Comparison of ENCODE assay signal across 9 mouse cellular contexts in the genomic region with DNA sequence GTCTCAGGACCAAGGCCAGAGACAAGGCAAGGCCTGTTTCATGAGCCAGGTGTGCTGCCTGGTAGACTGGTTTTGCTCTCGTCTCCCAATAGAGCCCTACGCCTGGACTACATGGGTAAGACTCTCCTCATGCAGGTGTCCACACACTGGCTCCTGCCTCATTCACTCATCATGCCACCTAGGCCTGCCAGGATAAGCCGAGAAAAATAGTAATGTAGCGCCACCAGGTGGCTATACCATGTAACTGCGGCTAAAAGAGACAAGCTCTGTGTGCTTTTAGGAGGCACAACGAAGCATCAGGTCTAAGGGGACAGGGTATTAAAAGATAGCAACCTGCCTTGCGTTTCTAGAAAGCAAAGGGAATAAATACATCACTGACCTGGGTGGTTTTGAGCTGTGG. TPM values are rescaled to one million over a fixed set of nuclear protein-coding genes. Genes with fewer than 3 reads are reported as not detected.
DNase-seq lines count a peak whose midpoint lies in the region; ATAC-seq and TF ChIP-seq lines count a peak whose summit lies in the region.
"Had no signal": no experiment of that assay in that cellular context is flagged by ENCODE, and none has a peak within 500 bp of the region (broad histone marks: within the 10 kb centered on the region; RNA-seq: fewer than 3 reads in every experiment).

No protein-coding gene starts in this region.

- no peak overlapping the region for H3ac ChIP-seq in myocyte (ENCODE audit: control insufficient read depth, insufficient read length)

- H3K36me3 ChIP-seq in liver, embryonic 12.5 days, result 0 out of 2 replicates have a peak, but pooled peaks cover 4% of the 10 kb centered on the region
- H3K36me3 ChIP-seq in myocyte (ENCODE audit: control insufficient read depth, insufficient read depth), result no peaks in the 10 kb centered on the region

- ATAC-seq in liver, embryonic 12.5 days, result no peak

- WGBS in liver, embryonic 12.5 days (ENCODE audit: insufficient replicate concordance), result 11% methylated on average over 7 of the region's 7 CpGs

- no peaks in the 10 kb centered on the region for H3K79me2 ChIP-seq in myocyte (ENCODE audit: control insufficient read depth, insufficient read depth)

- no peak overlapping the region for H3K27ac ChIP-seq in liver, embryonic 12.5 days

- DNase-seq in liver (peak; percentile 58), MN1 (ENCODE audit: low spot score) (peak; percentile 72)
- peak; percentile 55 for DNase-seq in c-Kit-positive CD71-negative TER-119-negative erythroid progenitor cells, embryonic 14.5 days (ENCODE audit: low read depth)
- peak; percentile 61 to 76 for DNase-seq in frontal cortex, postnatal 36 days (ENCODE audit: low spot score in 2 of 2)
- DNase-seq in layer of hippocampus, postnatal 36 days, result peak; percentile 46 to 56
- DNase-seq in urinary bladder, postnatal 25 days (ENCODE audit: low spot score), result no peak

- peaks cover 13% of the 10 kb centered on the region; the same call in 1 of the 2 replicates for H3K4me1 ChIP-seq in liver, embryonic 12.5 days

- TF ChIP-seq POLR2A in myocyte (IDR thresholded peaks at IDR 0.05; ENCODE audit: insufficient read length, low read depth), result no peak

- peaks cover 45% of the 10 kb centered on the region for H3K27me3 ChIP-seq in liver, embryonic 12.5 days (replicated peaks)
- H3K27me3 ChIP-seq in myocyte (ENCODE audit: control insufficient read depth, insufficient read depth, insufficient read length), result peaks cover 12% of the 10 kb centered on the region

- no peak overlapping the region for H3K4me3 ChIP-seq in liver, embryonic 12.5 days
- H3K4me3 ChIP-seq in myocyte, result no peak overlapping the region

- no peaks in the 10 kb centered on the region for H3K9me3 ChIP-seq in liver, embryonic 12.5 days (replicated peaks)

- no peak overlapping the region for H3K4me2 ChIP-seq in liver, embryonic 12.5 days
- H3K4me2 ChIP-seq in myocyte (ENCODE audit: low read depth), result no peak overlapping the region

- no peak overlapping the region for H3K9ac ChIP-seq in liver, embryonic 12.5 days

TF ChIP-seq in myocyte, 11 proteins besides CTCF, POLR2A, EP300 and RAD21:
- TF ChIP-seq POLR2AphosphoS2 (IDR thresholded peaks at IDR 0.05; ENCODE audit: insufficient read length, low read depth) (no peak), REST (IDR thresholded peaks at IDR 0.05; ENCODE audit: insufficient read depth, insufficient read length) (peak; percentile 11)
TF ChIP-seq in myocyte: peak in this region for 1.

RNA-seq across cellular contexts. Expression of gene Als2cl, which starts 8.6 kb away (rescaled TPM):
- 2.4 and 3.2 TPM in 2 replicates for polyA plus RNA-seq in liver, embryonic 12.5 days (2016; fragmentation: Nextera tagmentation; extraction: Ambion mirVana)
- 10 to 100 TPM in 1 of 2 experiments, 1 to 10 TPM in 1; 6.0 to 10.1 TPM for total RNA-seq in layer of hippocampus, postnatal 36 days (2021)
- polyA plus RNA-seq in myocyte (2012; fragmentation: generic; extraction: Trizol), result 2.5 TPM

RNA-seq across cellular contexts. Expression of gene Tmie, which starts 8.9 kb away (rescaled TPM):
- 1.4 and 1.6 TPM in 2 replicates for polyA plus RNA-seq in liver, embryonic 12.5 days (2016; fragmentation: Nextera tagmentation; extraction: Ambion mirVana)
- 1 to 10 TPM; 1.2 to 1.8 TPM for total RNA-seq in layer of hippocampus, postnatal 36 days (2021)
- polyA plus RNA-seq in myocyte (2012; fragmentation: generic; extraction: Trizol), result 0.02 TPM

RNA-seq across cellular contexts. Expression of gene Prss50, which starts 13.3 kb away (rescaled TPM):
- polyA plus RNA-seq in liver, embryonic 12.5 days (2016; fragmentation: Nextera tagmentation; extraction: Ambion mirVana), result 27.5 and 30.9 TPM in 2 replicates
- total RNA-seq in layer of hippocampus, postnatal 36 days (2021), result under 1 TPM; 0.40 to 0.78 TPM
- polyA plus RNA-seq in myocyte (2012; fragmentation: generic; extraction: Trizol), result 0.02 TPM
- total RNA-seq: gastrocnemius, postnatal 36 days had no signal

RNA-seq across cellular contexts. Expression of gene Prss46, which starts 26.7 kb away (rescaled TPM):
- polyA plus RNA-seq in liver, embryonic 12.5 days (2016; fragmentation: Nextera tagmentation; extraction: Ambion mirVana), result not detected in 2 replicates
- total RNA-seq in layer of hippocampus, postnatal 36 days (2021), result not detected
- polyA plus RNA-seq in myocyte (2012; fragmentation: generic; extraction: Trizol), result 0.11 TPM
- total RNA-seq: gastrocnemius, postnatal 36 days had no signal

RNA-seq across cellular contexts. Expression of gene Prss45, which starts 36.6 kb away (rescaled TPM):
- not detected in 2 replicates for polyA plus RNA-seq in liver, embryonic 12.5 days (2016; fragmentation: Nextera tagmentation; extraction: Ambion mirVana)
- total RNA-seq in layer of hippocampus, postnatal 36 days (2021), result under 1 TPM in 1 of 2 experiments, not detected in 1; 0.63 TPM
- polyA plus RNA-seq in myocyte (2012; fragmentation: generic; extraction: Trizol), result not detected
- total RNA-seq: gastrocnemius, postnatal 36 days had no signal

Comparison
In these comparisons a context has a peak if more than half of its experiments do, and no peak if none do; other contexts are left out.
1. RNA of gene Prss50, which starts 13.3 kb away (polyA plus RNA-seq): 27.5 to 30.9 TPM in liver, embryonic 12.5 days; 0.02 TPM in myocyte (single experiment); every median in the first group is over 10 times any median in the second.